Mouse (Mus musculus) erythroblast, embryonic 14.5 days (primary cell): ENCODE data around the gene Crabp2.

Source experiments
- GATA1 ChIP-seq: IDR thresholded peaks from 2 replicates; pipeline ENCODE4 v1.6.1; 2012; ENCODE audit warnings: low read length, inconsistent platforms, mixed read lengths
- TAL1 ChIP-seq: IDR thresholded peaks from 3 replicates; pipeline ENCODE4 v1.6.1; 2012; ENCODE audit warnings: low read length, inconsistent platforms, mixed read lengths

DNA sequence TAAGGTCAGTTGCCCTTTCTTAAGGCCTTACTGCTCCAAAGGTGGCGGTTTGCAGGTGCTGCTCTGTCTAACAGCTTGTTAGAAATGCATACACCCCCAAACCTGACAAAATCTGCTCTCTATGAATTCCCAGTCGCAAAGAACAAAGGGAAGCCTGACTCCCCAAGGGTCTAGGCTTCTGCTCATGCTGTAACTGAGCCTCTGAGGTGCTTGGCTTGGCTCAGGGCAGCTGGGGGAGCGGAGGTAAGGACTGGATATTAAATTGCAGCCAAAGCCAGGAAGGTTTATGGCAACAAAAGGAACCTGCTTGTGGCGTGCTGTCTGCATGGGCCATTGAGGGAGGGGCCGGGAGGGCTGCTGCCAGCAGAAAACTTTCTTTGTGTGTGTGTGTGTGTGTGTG is 44.6 kb upstream of the Crabp2 start:
- TF ChIP-seq GATA1 = no peak
- TF ChIP-seq TAL1 = no peak
